20 mouse cellular contexts compared by ENCODE assay signal in the genomic region with DNA sequence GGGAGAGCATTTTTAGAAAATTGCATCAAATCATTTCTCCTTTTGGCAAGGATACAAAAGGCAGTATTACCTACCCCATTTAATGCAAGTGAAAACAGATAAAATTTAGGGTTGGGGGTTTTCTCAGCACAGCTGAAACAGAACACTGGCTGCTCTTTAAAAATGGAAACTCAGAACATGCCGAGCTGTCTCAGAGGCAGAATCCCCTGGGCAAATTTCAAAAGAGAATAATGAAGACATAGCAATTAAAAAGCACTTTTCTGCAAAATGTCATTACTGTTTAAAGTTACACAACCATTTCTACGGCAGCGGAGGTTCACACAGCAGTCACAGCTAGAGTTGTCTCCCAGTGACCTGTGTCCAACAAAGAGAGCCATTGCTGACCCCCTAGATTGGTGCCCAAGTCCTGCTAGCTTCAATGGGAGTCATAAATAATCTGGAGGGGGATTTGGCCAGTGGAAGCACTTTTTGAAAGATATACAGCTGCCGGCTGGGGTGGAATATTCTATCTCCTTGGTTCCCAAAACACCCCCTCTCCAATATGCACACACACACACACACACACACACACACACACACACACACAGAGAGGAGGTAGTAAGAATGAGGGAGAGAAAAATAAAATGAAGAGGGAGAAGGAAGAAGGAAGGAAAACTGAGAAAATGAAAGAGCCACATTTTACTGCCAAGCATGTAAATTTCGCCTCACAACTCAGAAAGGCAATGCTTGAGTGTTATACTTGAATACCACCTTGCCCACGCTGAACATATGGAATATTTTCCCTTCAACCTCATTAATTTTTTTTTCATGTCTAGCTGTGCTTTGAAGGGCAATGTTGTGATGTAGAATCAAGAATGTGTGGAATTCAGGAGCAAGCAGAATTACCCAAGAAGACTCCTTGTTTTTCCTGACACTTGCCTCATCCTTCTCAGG.
DNase-seq lines count a peak whose midpoint lies in the region; ATAC-seq and TF ChIP-seq lines count a peak whose summit lies in the region.
"Had no signal": no experiment of that assay in that cellular context is flagged by ENCODE, and none has a peak within 500 bp of the region (broad histone marks: within the 10 kb centered on the region; RNA-seq: fewer than 3 reads in every experiment).

No protein-coding gene starts in this region.

- no peak overlapping the region for H3K27ac ChIP-seq in hindbrain, embryonic 14.5 days
- no peak overlapping the region for H3K27ac ChIP-seq in hindbrain, embryonic 11.5 days (ENCODE audit: low read depth, low read length)
- H3K27ac ChIP-seq in lung, embryonic 15.5 days = peak overlapping the region; percentile 53
- peak overlapping the region; percentile 83 for H3K27ac ChIP-seq in left cerebral cortex, adult 2 months
- H3K27ac ChIP-seq: embryonic facial prominence, embryonic 15.5 days; forebrain, embryonic 12.5 days; heart, embryonic 13.5 days; liver, embryonic 15.5 days; neural tube, embryonic 12.5 days had no signal

- H3K4me2 ChIP-seq in hindbrain, embryonic 14.5 days (replicated peaks) = no peak overlapping the region
- H3K4me2 ChIP-seq in hindbrain, embryonic 11.5 days (replicated peaks; ENCODE audit: low read depth, low read length) = no peak overlapping the region
- no peak overlapping the region for H3K4me2 ChIP-seq in lung, embryonic 15.5 days
- H3K4me2 ChIP-seq: embryonic facial prominence, embryonic 15.5 days; forebrain, embryonic 12.5 days; heart, embryonic 13.5 days; liver, embryonic 15.5 days; midbrain, embryonic 11.5 days; neural tube, embryonic 12.5 days had no signal

- no peak overlapping the region for H3K4me3 ChIP-seq in hindbrain, embryonic 14.5 days (replicated peaks; ENCODE audit: low read length)
- H3K4me3 ChIP-seq in hindbrain, embryonic 11.5 days (ENCODE audit: low read depth, low read length) = no peak overlapping the region
- H3K4me3 ChIP-seq in lung, embryonic 15.5 days = no peak overlapping the region
- H3K4me3 ChIP-seq in left cerebral cortex, adult 2 months = no peak overlapping the region
- H3K4me3 ChIP-seq: embryonic facial prominence, embryonic 15.5 days; forebrain, embryonic 12.5 days; heart, embryonic 13.5 days; liver, embryonic 15.5 days; neural tube, embryonic 12.5 days had no signal

- no peak overlapping the region for H3K9ac ChIP-seq in hindbrain, embryonic 14.5 days
- H3K9ac ChIP-seq in hindbrain, embryonic 11.5 days (ENCODE audit: low read depth, low read length) = no peak overlapping the region
- no peak overlapping the region for H3K9ac ChIP-seq in lung, embryonic 15.5 days
- H3K9ac ChIP-seq: embryonic facial prominence, embryonic 15.5 days; forebrain, embryonic 12.5 days; heart, embryonic 13.5 days; liver, embryonic 15.5 days; neural tube, embryonic 12.5 days had no signal

- no peaks in the 10 kb centered on the region for H3K36me3 ChIP-seq in hindbrain, embryonic 14.5 days (replicated peaks; ENCODE audit: control insufficient read depth, insufficient read depth)
- no peaks in the 10 kb centered on the region for H3K36me3 ChIP-seq in hindbrain, embryonic 11.5 days (ENCODE audit: control insufficient read depth, insufficient read depth, low read length)
- H3K36me3 ChIP-seq in lung, embryonic 15.5 days = no peaks in the 10 kb centered on the region
- H3K36me3 ChIP-seq: embryonic facial prominence, embryonic 15.5 days; forebrain, embryonic 12.5 days; heart, embryonic 13.5 days; liver, embryonic 15.5 days; neural tube, embryonic 12.5 days had no signal

- no peaks in the 10 kb centered on the region for H3K9me3 ChIP-seq in hindbrain, embryonic 14.5 days (ENCODE audit: control insufficient read depth, low read length)
- no peaks in the 10 kb centered on the region for H3K9me3 ChIP-seq in hindbrain, embryonic 11.5 days (ENCODE audit: control insufficient read depth, low read length)
- no peaks in the 10 kb centered on the region for H3K9me3 ChIP-seq in lung, embryonic 15.5 days
- H3K9me3 ChIP-seq: embryonic facial prominence, embryonic 15.5 days; forebrain, embryonic 12.5 days; heart, embryonic 13.5 days; liver, embryonic 15.5 days; neural tube, embryonic 12.5 days had no signal

- intact Hi-C loops in left cerebral cortex, adult 2 months (cut with DNase I) = loop anchor here (1.0 kb wide), 1 partner anchor 152 kb away; a partner anchor contains a TSS

- no peak; the same call in 1 of the 2 replicates for ATAC-seq in hindbrain, embryonic 14.5 days (ENCODE audit: low FRiP score)
- no peak for ATAC-seq in hindbrain, embryonic 11.5 days (ENCODE audit: low FRiP score)
- peak; percentile 81; the same call in 1 of the 2 replicates for ATAC-seq in lung, embryonic 15.5 days (ENCODE audit: borderline replicate concordance, extremely low read depth, low FRiP score, low TSS enrichment)

- H3K27me3 ChIP-seq in hindbrain, embryonic 14.5 days (ENCODE audit: control insufficient read depth, insufficient read depth, low read length) = no peaks in the 10 kb centered on the region
- H3K27me3 ChIP-seq in hindbrain, embryonic 11.5 days (ENCODE audit: control insufficient read depth, insufficient read depth, low read length) = no peaks in the 10 kb centered on the region
- no peaks in the 10 kb centered on the region for H3K27me3 ChIP-seq in lung, embryonic 15.5 days
- H3K27me3 ChIP-seq: embryonic facial prominence, embryonic 15.5 days; forebrain, embryonic 12.5 days; heart, embryonic 13.5 days; liver, embryonic 15.5 days; neural tube, embryonic 12.5 days had no signal

- TF ChIP-seq CTCF in left cerebral cortex, adult 2 months (IDR thresholded peaks at IDR 0.05) = no peak

- DNase-seq in hindbrain, embryonic 14.5 days (ENCODE audit: low spot score) = peak; percentile 55
- no peak for DNase-seq in hindbrain, embryonic 11.5 days (ENCODE audit: low spot score)
- no peak for DNase-seq in lung, postnatal 25 days (ENCODE audit: low spot score)
- peak; percentile 79 for DNase-seq in brain, adult 2 months (ENCODE audit: low read depth, low spot score)
- no peak for DNase-seq in left cerebral cortex, adult 2 months (ENCODE audit: extremely low spot score in 1 of 2, low spot score in 2 of 2)
- DNase-seq in thymus, postnatal 10 days (ENCODE audit: low spot score in 2 of 2) = no peak
- no peak for DNase-seq in natural killer cell, adult 2 months (ENCODE audit: low spot score in 2 of 2)
- DNase-seq: adrenal gland, adult 2 months; cerebellum, postnatal 14 days; gastrocnemius, postnatal 36 days; kidney, adult 8-10 months; retina, postnatal 1 day; thymus, adult 2 months had no signal

- H3K4me1 ChIP-seq in hindbrain, embryonic 14.5 days (replicated peaks; ENCODE audit: control insufficient read depth, insufficient read depth, low read length) = no peaks in the 10 kb centered on the region
- no peaks in the 10 kb centered on the region for H3K4me1 ChIP-seq in hindbrain, embryonic 11.5 days (replicated peaks; ENCODE audit: control insufficient read depth, insufficient read depth, low read length)
- no peaks in the 10 kb centered on the region for H3K4me1 ChIP-seq in lung, embryonic 15.5 days
- H3K4me1 ChIP-seq: embryonic facial prominence, embryonic 15.5 days; forebrain, embryonic 12.5 days; heart, embryonic 13.5 days; liver, embryonic 15.5 days; neural tube, embryonic 12.5 days had no signal

- 66% methylated on average over 6 of the region's 6 CpGs for WGBS in hindbrain, embryonic 14.5 days
- 81% methylated on average over 6 of the region's 6 CpGs for WGBS in hindbrain, embryonic 11.5 days
- WGBS in lung, embryonic 15.5 days = 32% methylated on average over 6 of the region's 6 CpGs

Comparison
In these comparisons a context has a peak if more than half of its experiments do, and no peak if none do; other contexts are left out.
1. DNase-seq: peak in hindbrain, embryonic 14.5 days (single experiment) and brain, adult 2 months (single experiment); none in hindbrain, embryonic 11.5 days (single experiment), lung, postnatal 25 days (single experiment), left cerebral cortex, adult 2 months (0 of 2), thymus, postnatal 10 days (0 of 2) and natural killer cell, adult 2 months (0 of 2).
2. H3K27ac ChIP-seq: peak in lung, embryonic 15.5 days (single experiment) and left cerebral cortex, adult 2 months (single experiment); none in hindbrain, embryonic 14.5 days (single experiment) and hindbrain, embryonic 11.5 days (single experiment).